Mouse (Mus musculus): Measurements from ENCODE around the gene Mustn1. TPM values are rescaled to one million over a fixed set of nuclear protein-coding genes. Genes with fewer than 3 reads are reported as not detected.

Gene Mustn1
- polyA plus RNA-seq, 1 experiment from 2014 or later: 2.3 TPM

DNA sequence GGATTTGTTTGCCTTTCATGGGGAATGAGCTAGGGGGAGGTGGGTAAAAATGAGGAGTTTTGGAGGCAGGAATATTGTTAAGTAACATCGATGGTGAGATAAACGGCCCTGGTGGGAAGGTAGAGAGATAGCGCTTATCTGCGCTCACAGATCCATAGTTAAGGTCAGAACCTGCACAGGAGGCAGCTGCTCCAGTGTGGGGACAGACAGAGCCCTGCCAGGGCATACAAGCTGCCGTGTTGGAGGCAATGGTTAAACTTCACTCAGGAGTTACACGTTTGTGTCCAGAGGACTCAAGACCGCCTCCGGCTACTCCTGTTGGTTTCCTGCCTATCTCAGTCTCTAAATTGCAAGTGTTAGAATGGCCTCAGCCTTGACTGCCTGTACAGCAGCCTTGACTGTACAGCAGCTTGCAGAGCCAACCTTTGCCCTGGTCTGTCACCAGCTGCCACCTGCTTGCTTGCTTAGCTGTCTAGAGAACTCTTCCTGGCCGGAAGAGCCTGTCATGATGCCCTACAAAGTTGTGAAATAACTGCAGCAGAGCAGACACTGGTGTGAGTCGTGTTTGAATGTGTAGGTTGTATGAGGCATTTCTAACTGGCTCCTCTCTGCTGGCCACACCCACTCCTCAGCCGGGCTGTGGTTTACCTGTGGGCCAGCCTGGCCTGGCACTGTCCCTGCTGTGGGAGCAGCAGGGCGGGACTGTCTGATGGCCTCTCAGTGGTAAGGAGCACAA is 3.7 kb upstream of the Mustn1 start:
- H3K9ac ChIP-seq (ENCODE audit: low read depth, low read length): peak overlapping the region; percentile 12; the same call in 1 of the 2 replicates
- H3K27ac ChIP-seq (ENCODE audit: low read length): peak overlapping the region; percentile 82
- WGBS (ENCODE audit: insufficient replicate concordance): 43% methylated on average over 12 of the region's 12 CpGs
- H3K27me3 ChIP-seq (ENCODE audit: control insufficient read depth, insufficient read depth, low read depth, low read length): no peaks in the 10 kb centered on the region
- H3K9me3 ChIP-seq (replicated peaks; ENCODE audit: control insufficient read depth, low read length): no peaks in the 10 kb centered on the region
- H3K36me3 ChIP-seq (ENCODE audit: control insufficient read depth, insufficient read depth): peaks cover 2% of the 10 kb centered on the region; the same call in 1 of the 2 replicates
- H3K4me3 ChIP-seq (ENCODE audit: low read depth, low read length): no peak overlapping the region
- H3K4me2 ChIP-seq (ENCODE audit: low read depth, low read length): no peak overlapping the region
- peaks cover 28% of the 10 kb centered on the region for H3K4me1 ChIP-seq (ENCODE audit: control insufficient read depth, low read depth, low read length)
- peak; percentile 82 for ATAC-seq (ENCODE audit: low read depth)

DNA sequence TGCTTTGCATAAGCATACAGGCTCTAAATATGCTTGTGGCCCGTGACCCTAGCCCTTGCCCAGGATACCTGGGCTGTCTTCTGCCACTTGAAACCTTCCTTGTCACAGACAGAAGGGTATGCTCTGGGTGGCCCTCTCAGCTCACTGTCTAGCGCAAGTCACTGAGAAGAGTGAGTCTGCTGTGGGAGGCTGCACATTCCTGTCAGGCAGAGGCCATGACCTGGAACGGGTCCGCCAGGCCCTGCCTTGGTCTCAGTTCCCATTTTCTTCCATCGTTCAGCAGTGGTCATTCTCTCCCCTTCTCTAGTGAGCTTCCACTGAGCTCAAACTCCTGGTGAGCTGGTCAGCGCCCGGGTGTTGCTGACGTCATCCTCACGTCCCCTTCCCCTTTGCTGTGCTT is 3.0 kb upstream of the Mustn1 start:
- H3K4me1 ChIP-seq (ENCODE audit: control insufficient read depth, low read depth, low read length): peaks cover 28% of the 10 kb centered on the region
- H3K9ac ChIP-seq (ENCODE audit: low read depth, low read length): peak overlapping the region; percentile 12; the same call in 1 of the 2 replicates
- H3K27ac ChIP-seq (ENCODE audit: low read length): peak overlapping the region; percentile 82
- H3K9me3 ChIP-seq (replicated peaks; ENCODE audit: control insufficient read depth, low read length): no peaks in the 10 kb centered on the region
- H3K27me3 ChIP-seq (ENCODE audit: control insufficient read depth, insufficient read depth, low read depth, low read length): no peaks in the 10 kb centered on the region
- ATAC-seq (ENCODE audit: low read depth): peak; percentile 12
- no peak overlapping the region for H3K4me3 ChIP-seq (ENCODE audit: low read depth, low read length)
- peaks cover 2% of the 10 kb centered on the region; the same call in 1 of the 2 replicates for H3K36me3 ChIP-seq (ENCODE audit: control insufficient read depth, insufficient read depth)
- no peak overlapping the region for H3K4me2 ChIP-seq (ENCODE audit: low read depth, low read length)
- WGBS (ENCODE audit: insufficient replicate concordance): 66% methylated on average over 9 of the region's 9 CpGs

GRCm38 (mm10) chr14:30876451-30876850 is 2.5 kb upstream of the Mustn1 start:
- Histone ChIP-seq H3K27me3 (ENCODE audit: control insufficient read depth, insufficient read depth, low read depth, low read length) (no peaks in the 10 kb centered on the region), H3K4me1 (ENCODE audit: control insufficient read depth, low read depth, low read length) (peaks cover 28% of the 10 kb centered on the region), H3K36me3 (ENCODE audit: control insufficient read depth, insufficient read depth) (peaks cover 2% of the 10 kb centered on the region; the same call in 1 of the 2 replicates), H3K9ac (ENCODE audit: low read depth, low read length) (no peak overlapping the region), H3K4me3 (ENCODE audit: low read depth, low read length) (no peak overlapping the region), H3K4me2 (ENCODE audit: low read depth, low read length) (no peak overlapping the region), H3K9me3 (replicated peaks; ENCODE audit: control insufficient read depth, low read length) (no peaks in the 10 kb centered on the region), H3K27ac (ENCODE audit: low read length) (peak overlapping the region; percentile 82)
- WGBS (ENCODE audit: insufficient replicate concordance): 84% methylated on average over 10 of the region's 10 CpGs
- no peak for ATAC-seq (ENCODE audit: low read depth)

- Histone ChIP-seq H3K4me2 (ENCODE audit: low read depth, low read length) (no peak overlapping the region), H3K27ac (ENCODE audit: low read length) (no peak overlapping the region), H3K4me1 (ENCODE audit: control insufficient read depth, low read depth, low read length) (peaks cover 28% of the 10 kb centered on the region), H3K4me3 (ENCODE audit: low read depth, low read length) (no peak overlapping the region), H3K36me3 (ENCODE audit: control insufficient read depth, insufficient read depth) (no peaks in the 10 kb centered on the region), H3K27me3 (ENCODE audit: control insufficient read depth, insufficient read depth, low read depth, low read length) (no peaks in the 10 kb centered on the region), H3K9ac (ENCODE audit: low read depth, low read length) (no peak overlapping the region), H3K9me3 (replicated peaks; ENCODE audit: control insufficient read depth, low read length) (no peaks in the 10 kb centered on the region)
- WGBS (ENCODE audit: insufficient replicate concordance): 73% methylated on average over 3 of the region's 3 CpGs
- ATAC-seq (ENCODE audit: low read depth): no peak
These were observed 1.2 kb upstream of the Mustn1 start for GRCm38 (mm10) chr14:30877827-30878226.

DNA sequence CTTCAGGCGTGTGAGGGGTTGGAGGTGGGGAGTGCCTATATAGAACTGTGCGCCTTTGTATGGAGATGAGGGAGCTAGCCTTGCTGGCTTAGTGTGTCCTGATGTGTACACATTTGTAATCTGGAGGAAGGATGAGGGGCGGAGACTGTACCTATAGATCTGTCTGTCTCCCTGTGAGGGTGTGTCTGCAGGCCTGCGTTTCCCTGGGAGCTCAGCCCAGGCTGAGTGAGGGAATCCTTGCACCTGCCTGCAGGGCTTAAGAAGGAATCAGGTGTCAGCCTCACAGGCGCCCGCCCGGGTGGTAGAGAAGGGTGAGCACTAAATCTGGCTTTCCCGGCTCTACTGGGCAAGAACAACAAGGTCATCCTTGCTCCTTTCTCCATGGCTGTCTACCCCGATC is 794 bp downstream of the Mustn1 start:
- no peaks in the 10 kb centered on the region for H3K27me3 ChIP-seq (ENCODE audit: control insufficient read depth, insufficient read depth, low read depth, low read length)
- H3K4me1 ChIP-seq (ENCODE audit: control insufficient read depth, low read depth, low read length): peaks cover 17% of the 10 kb centered on the region
- no peaks in the 10 kb centered on the region for H3K9me3 ChIP-seq (replicated peaks; ENCODE audit: control insufficient read depth, low read length)
- H3K4me2 ChIP-seq (ENCODE audit: low read depth, low read length): no peak overlapping the region
- 58% methylated on average over 9 of the region's 9 CpGs for WGBS (ENCODE audit: insufficient replicate concordance)
- H3K36me3 ChIP-seq (ENCODE audit: control insufficient read depth, insufficient read depth): no peaks in the 10 kb centered on the region
- ATAC-seq (ENCODE audit: low read depth): no peak
- H3K9ac ChIP-seq (ENCODE audit: low read depth, low read length): no peak overlapping the region
- H3K4me3 ChIP-seq (ENCODE audit: low read depth, low read length): no peak overlapping the region
- H3K27ac ChIP-seq (ENCODE audit: low read length): no peak overlapping the region

DNA sequence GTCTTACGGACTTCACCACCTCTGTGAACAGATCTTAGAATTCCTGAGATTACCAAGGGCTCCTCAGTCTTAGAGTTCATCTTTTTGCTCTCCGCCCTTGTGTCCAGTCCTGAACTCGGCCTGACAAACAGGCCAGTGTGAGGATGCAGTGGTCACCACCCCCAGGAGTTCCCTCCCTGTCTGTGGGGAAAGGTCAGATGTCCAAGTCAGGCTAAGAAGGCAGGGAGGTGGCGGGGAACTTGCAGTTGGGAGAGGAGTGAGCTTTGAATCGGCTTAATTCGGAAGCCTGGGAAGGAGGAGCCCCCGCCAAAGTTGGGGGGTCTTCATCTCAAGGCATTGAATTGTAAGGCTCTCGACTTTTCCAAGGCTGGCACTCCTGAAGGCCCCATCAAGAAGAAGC is 1.3 kb downstream of the Mustn1 start:
- Histone ChIP-seq H3K27ac (ENCODE audit: low read length) (no peak overlapping the region), H3K9me3 (replicated peaks; ENCODE audit: control insufficient read depth, low read length) (no peaks in the 10 kb centered on the region), H3K4me3 (ENCODE audit: low read depth, low read length) (no peak overlapping the region), H3K36me3 (ENCODE audit: control insufficient read depth, insufficient read depth) (no peaks in the 10 kb centered on the region), H3K27me3 (ENCODE audit: control insufficient read depth, insufficient read depth, low read depth, low read length) (no peaks in the 10 kb centered on the region), H3K4me1 (ENCODE audit: control insufficient read depth, low read depth, low read length) (peaks cover 15% of the 10 kb centered on the region), H3K4me2 (ENCODE audit: low read depth, low read length) (no peak overlapping the region), H3K9ac (ENCODE audit: low read depth, low read length) (no peak overlapping the region)
- WGBS (ENCODE audit: insufficient replicate concordance): 77% methylated on average over 8 of the region's 8 CpGs
- no peak for ATAC-seq (ENCODE audit: low read depth)

DNA sequence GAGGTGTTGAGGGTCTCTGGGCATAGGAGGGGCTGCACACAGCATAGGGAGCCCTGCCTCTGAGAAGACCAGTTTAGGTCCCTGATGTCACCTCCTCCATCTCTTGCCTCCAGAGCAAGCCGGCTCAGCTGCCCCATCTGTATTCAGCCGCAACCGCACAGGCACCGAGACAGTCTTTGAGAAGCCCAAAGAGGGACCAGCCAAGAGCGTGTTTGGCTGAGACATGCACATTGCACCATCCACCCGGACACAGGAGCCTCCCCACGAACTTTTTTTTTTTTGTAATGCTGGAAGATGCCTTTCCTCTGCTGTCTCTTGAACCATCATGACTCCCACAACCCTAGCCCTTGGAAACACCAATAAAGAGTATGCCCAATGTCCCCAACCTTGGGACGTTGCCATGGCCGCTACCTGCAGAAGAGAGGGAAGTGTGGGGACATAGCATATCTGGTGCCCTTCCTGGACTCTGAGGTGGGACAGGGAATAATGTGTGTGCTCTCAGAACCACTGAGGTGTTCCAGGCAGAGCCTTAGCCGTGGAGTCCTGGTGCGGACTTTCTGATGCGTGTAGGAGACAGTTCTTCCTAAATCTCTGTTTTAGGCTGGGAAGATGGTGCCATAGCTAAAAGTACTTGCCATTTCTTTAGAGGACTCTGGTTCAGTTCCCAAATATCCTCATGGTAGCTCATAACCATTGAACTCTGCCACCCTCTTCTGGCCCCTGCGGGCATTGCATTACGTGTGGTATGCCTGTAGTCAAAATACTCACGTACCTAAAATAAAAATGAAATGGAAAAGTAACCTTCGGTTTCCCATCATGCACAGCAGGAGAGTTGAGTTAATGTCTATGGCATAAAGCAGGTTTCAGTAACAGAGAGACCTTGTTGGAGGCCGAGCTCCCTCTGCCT is 2.1 kb downstream of the Mustn1 start:
- WGBS (ENCODE audit: insufficient replicate concordance): 65% methylated on average over 17 of the region's 17 CpGs

DNA sequence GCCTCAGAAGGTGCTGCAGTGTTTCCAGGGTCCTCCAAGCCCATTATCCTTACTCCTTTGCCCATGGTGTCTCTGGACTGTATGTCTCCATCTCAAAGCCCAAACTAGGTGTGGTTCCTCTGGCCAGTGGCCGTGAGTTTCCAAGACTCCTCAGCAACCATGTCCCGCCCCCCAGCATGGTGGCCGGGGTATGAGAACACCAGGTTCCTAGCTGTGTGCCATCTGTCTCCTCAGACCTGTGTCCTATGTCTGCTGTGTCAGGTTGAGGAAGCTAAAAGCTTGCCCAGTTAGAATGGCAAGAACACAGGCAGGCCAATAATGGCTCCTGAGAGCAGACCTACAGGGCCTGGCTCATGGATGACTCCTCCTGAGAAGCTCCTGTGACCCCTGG is 2.7 kb downstream of the Mustn1 start:
- Histone ChIP-seq H3K4me1 (ENCODE audit: control insufficient read depth, low read depth, low read length) (peaks cover under 1% of the 10 kb centered on the region), H3K9ac (ENCODE audit: low read depth, low read length) (no peak overlapping the region), H3K27me3 (ENCODE audit: control insufficient read depth, insufficient read depth, low read depth, low read length) (no peaks in the 10 kb centered on the region), H3K4me3 (ENCODE audit: low read depth, low read length) (no peak overlapping the region), H3K36me3 (ENCODE audit: control insufficient read depth, insufficient read depth) (no peaks in the 10 kb centered on the region), H3K4me2 (ENCODE audit: low read depth, low read length) (no peak overlapping the region), H3K9me3 (replicated peaks; ENCODE audit: control insufficient read depth, low read length) (no peaks in the 10 kb centered on the region), H3K27ac (ENCODE audit: low read length) (no peak overlapping the region)
- ATAC-seq (ENCODE audit: low read depth): no peak
- 72% methylated on average over 3 of the region's 3 CpGs for WGBS (ENCODE audit: insufficient replicate concordance)

More for the DNA sequence above, 2.1 kb downstream of the Mustn1 start:
- H3K4me3 ChIP-seq (ENCODE audit: low read depth, low read length): no peak overlapping the region
- no peak overlapping the region for H3K27ac ChIP-seq (ENCODE audit: low read length)
- H3K4me2 ChIP-seq (ENCODE audit: low read depth, low read length): no peak overlapping the region
- ATAC-seq (ENCODE audit: low read depth): no peak
- no peaks in the 10 kb centered on the region for H3K36me3 ChIP-seq (ENCODE audit: control insufficient read depth, insufficient read depth)
- H3K27me3 ChIP-seq (ENCODE audit: control insufficient read depth, insufficient read depth, low read depth, low read length): no peaks in the 10 kb centered on the region
- no peaks in the 10 kb centered on the region for H3K9me3 ChIP-seq (replicated peaks; ENCODE audit: control insufficient read depth, low read length)
- H3K4me1 ChIP-seq (ENCODE audit: control insufficient read depth, low read depth, low read length): peaks cover 7% of the 10 kb centered on the region
- H3K9ac ChIP-seq (ENCODE audit: low read depth, low read length): no peak overlapping the region

GRCm38 (mm10) chr14:30885298-30885697 is 6.3 kb downstream of the Mustn1 start:
- H3K9ac ChIP-seq (ENCODE audit: low read depth, low read length): no peak overlapping the region
- H3K36me3 ChIP-seq (ENCODE audit: control insufficient read depth, insufficient read depth): no peaks in the 10 kb centered on the region
- no peaks in the 10 kb centered on the region for H3K9me3 ChIP-seq (replicated peaks; ENCODE audit: control insufficient read depth, low read length)
- H3K4me1 ChIP-seq (ENCODE audit: control insufficient read depth, low read depth, low read length): no peaks in the 10 kb centered on the region; the same call in 1 of the 2 replicates
- H3K27ac ChIP-seq (ENCODE audit: low read length): no peak overlapping the region; the same call in 1 of the 2 replicates
- WGBS (ENCODE audit: insufficient replicate concordance): 3% methylated on average over 3 of the region's 3 CpGs
- H3K4me2 ChIP-seq (ENCODE audit: low read depth, low read length): no peak overlapping the region
- no peak for ATAC-seq (ENCODE audit: low read depth)
- no peaks in the 10 kb centered on the region for H3K27me3 ChIP-seq (ENCODE audit: control insufficient read depth, insufficient read depth, low read depth, low read length)
- H3K4me3 ChIP-seq (ENCODE audit: low read depth, low read length): no peak overlapping the region
